ENCODE assay signal across 8 mouse cellular contexts in the genomic region with DNA sequence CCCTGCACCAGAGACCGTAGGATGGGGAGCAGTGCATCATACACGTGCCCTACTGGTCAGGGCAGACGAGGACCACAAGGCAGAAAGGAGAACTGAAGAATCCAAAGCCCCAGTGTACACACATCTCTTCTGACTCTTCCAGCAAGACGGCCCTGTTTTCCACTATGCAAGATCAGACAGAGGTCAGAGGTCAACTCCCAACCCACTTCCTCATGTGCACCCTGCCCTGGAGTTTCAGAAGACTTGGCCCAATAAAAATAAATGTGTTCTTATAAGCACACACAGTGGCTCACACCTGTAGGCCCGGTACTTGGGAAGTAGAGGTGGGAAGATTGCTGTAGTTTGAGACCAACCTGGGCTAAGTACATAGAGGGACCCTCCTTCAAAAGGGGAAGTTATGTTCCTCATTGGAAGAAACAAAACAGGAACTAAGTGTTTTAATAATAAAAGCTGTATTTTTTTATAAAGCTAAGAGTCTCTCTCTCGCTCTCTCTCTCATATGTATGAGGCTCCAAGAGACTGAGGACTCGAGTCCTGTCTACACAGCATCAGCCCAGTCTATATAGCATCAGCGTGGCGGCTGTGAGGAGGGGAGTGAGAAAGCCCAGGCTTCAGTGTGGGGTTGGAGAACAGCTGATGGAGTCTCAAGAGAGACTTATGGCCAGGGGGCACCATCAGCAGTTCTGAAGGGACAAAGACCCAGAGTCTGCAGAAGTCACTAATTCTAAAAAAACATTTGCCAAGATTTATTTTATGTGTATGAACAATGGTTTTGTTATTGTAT. TPM values are rescaled to one million over a fixed set of nuclear protein-coding genes. Genes with fewer than 3 reads are reported as not detected.
DNase-seq lines count a peak whose midpoint lies in the region; ATAC-seq lines count a peak whose summit lies in the region.

No protein-coding gene starts in this region.

- no peak overlapping the region for H3K27ac ChIP-seq in forebrain, embryonic 13.5 days
- no peak overlapping the region for H3K27ac ChIP-seq in forebrain, embryonic 16.5 days (ENCODE audit: low read length)
- H3K27ac ChIP-seq in stomach, embryonic 16.5 days (ENCODE audit: low read length), result no peak overlapping the region

- H3K36me3 ChIP-seq in forebrain, embryonic 13.5 days (ENCODE audit: poor library complexity, severe bottlenecking), result peaks cover 11% of the 10 kb centered on the region
- no peaks in the 10 kb centered on the region for H3K36me3 ChIP-seq in forebrain, embryonic 16.5 days (ENCODE audit: control insufficient read depth, insufficient read depth)
- H3K36me3 ChIP-seq in stomach, embryonic 16.5 days (ENCODE audit: control insufficient read depth, insufficient read depth, low read length), result no peaks in the 10 kb centered on the region; the same call in 1 of the 2 replicates

- 92% methylated on average over 9 of the region's 9 CpGs for WGBS in forebrain, embryonic 13.5 days
- 92% methylated on average over 9 of the region's 9 CpGs for WGBS in forebrain, embryonic 16.5 days
- WGBS in stomach, embryonic 16.5 days, result 82% methylated on average over 9 of the region's 9 CpGs

- DNase-seq in spleen, adult 12 weeks (ENCODE audit: low spot score), result peak; percentile 14
- no peak for DNase-seq in spleen, postnatal 14 days (ENCODE audit: low spot score in 2 of 2)
- no peak for DNase-seq in right cerebral cortex, postnatal 25 days
- no peak for DNase-seq in cerebellum, adult 18-20 months

- peak overlapping the region; percentile 71 for H3K4me2 ChIP-seq in forebrain, embryonic 13.5 days
- no peak overlapping the region for H3K4me2 ChIP-seq in forebrain, embryonic 16.5 days (ENCODE audit: low read length)
- H3K4me2 ChIP-seq in stomach, embryonic 16.5 days (ENCODE audit: low read depth, low read length), result peak overlapping the region; percentile 59; the same call in 1 of the 2 replicates

- no peak overlapping the region for H3K4me3 ChIP-seq in forebrain, embryonic 13.5 days
- no peak overlapping the region for H3K4me3 ChIP-seq in forebrain, embryonic 16.5 days (replicated peaks; ENCODE audit: low read length)
- no peak overlapping the region for H3K4me3 ChIP-seq in stomach, embryonic 16.5 days (replicated peaks; ENCODE audit: low read length)

- ATAC-seq in forebrain, embryonic 13.5 days, result no peak
- ATAC-seq in forebrain, embryonic 16.5 days, result no peak
- ATAC-seq in megakaryocyte, adult 5-6 weeks (ENCODE audit: poor library complexity, severe bottlenecking), result peak; percentile 57
- ATAC-seq in stomach, embryonic 16.5 days (ENCODE audit: insufficient read depth, low FRiP score), result no peak

- no peaks in the 10 kb centered on the region for H3K9me3 ChIP-seq in forebrain, embryonic 13.5 days (replicated peaks)
- no peaks in the 10 kb centered on the region for H3K9me3 ChIP-seq in forebrain, embryonic 16.5 days (ENCODE audit: control insufficient read depth, low read length)
- no peaks in the 10 kb centered on the region for H3K9me3 ChIP-seq in stomach, embryonic 16.5 days (replicated peaks; ENCODE audit: control insufficient read depth, low read length)

- no peak overlapping the region for H3K9ac ChIP-seq in forebrain, embryonic 13.5 days
- H3K9ac ChIP-seq in forebrain, embryonic 16.5 days (replicated peaks; ENCODE audit: low read depth, low read length), result no peak overlapping the region
- no peak overlapping the region for H3K9ac ChIP-seq in stomach, embryonic 16.5 days (ENCODE audit: low read length)

- H3K4me1 ChIP-seq in forebrain, embryonic 13.5 days, result peaks cover 21% of the 10 kb centered on the region
- peaks cover 15% of the 10 kb centered on the region for H3K4me1 ChIP-seq in forebrain, embryonic 16.5 days (replicated peaks; ENCODE audit: control insufficient read depth, insufficient read depth, low read length)
- H3K4me1 ChIP-seq in stomach, embryonic 16.5 days (ENCODE audit: control insufficient read depth, insufficient read depth, low read length), result peaks cover 9% of the 10 kb centered on the region

- H3K27me3 ChIP-seq in forebrain, embryonic 13.5 days, result peaks cover 5% of the 10 kb centered on the region
- peaks cover 5% of the 10 kb centered on the region for H3K27me3 ChIP-seq in forebrain, embryonic 16.5 days (replicated peaks; ENCODE audit: control insufficient read depth, insufficient read depth, low read length)
- no peaks in the 10 kb centered on the region for H3K27me3 ChIP-seq in stomach, embryonic 16.5 days (ENCODE audit: control insufficient read depth, insufficient read depth, low read length)

RNA-seq across cellular contexts. Expression of gene Med11, which starts 1.7 kb away (rescaled TPM):
- 36.6 and 40.8 TPM in 2 replicates for polyA plus RNA-seq in forebrain, embryonic 13.5 days (2015; fragmentation: Nextera tagmentation; extraction: Ambion mirVana)
- polyA plus RNA-seq in forebrain, embryonic 16.5 days (2015; fragmentation: Nextera tagmentation; extraction: Ambion mirVana), result 39.8 and 46.0 TPM in 2 replicates
- total RNA-seq in megakaryocyte, adult 5-6 weeks (2015), result 42.2 and 64.0 TPM in 2 replicates
- 47.8 and 55.3 TPM in 2 replicates for total RNA-seq in megakaryocyte, adult 5-6 weeks (2017)
- polyA plus RNA-seq in stomach, embryonic 16.5 days (2015; fragmentation: Nextera tagmentation; extraction: Ambion mirVana), result 37.4 and 37.9 TPM in 2 replicates

RNA-seq across cellular contexts. Expression of gene Zmynd15, which starts 5.8 kb away (rescaled TPM):
- polyA plus RNA-seq in forebrain, embryonic 13.5 days (2015; fragmentation: Nextera tagmentation; extraction: Ambion mirVana), result 0.37 and 0.58 TPM in 2 replicates
- 0.46 and 0.90 TPM in 2 replicates for polyA plus RNA-seq in forebrain, embryonic 16.5 days (2015; fragmentation: Nextera tagmentation; extraction: Ambion mirVana)
- 0.13 TPM in 1 of 2 replicates, not detected in the other for total RNA-seq in megakaryocyte, adult 5-6 weeks (2015)
- 0.04 TPM in 1 of 2 replicates, not detected in the other for total RNA-seq in megakaryocyte, adult 5-6 weeks (2017)
- polyA plus RNA-seq in stomach, embryonic 16.5 days (2015; fragmentation: Nextera tagmentation; extraction: Ambion mirVana), result 0.45 and 0.97 TPM in 2 replicates

RNA-seq across cellular contexts. Expression of gene Cxcl16, which starts 6.3 kb away (rescaled TPM):
- 0.71 and 0.83 TPM in 2 replicates for polyA plus RNA-seq in forebrain, embryonic 13.5 days (2015; fragmentation: Nextera tagmentation; extraction: Ambion mirVana)
- polyA plus RNA-seq in forebrain, embryonic 16.5 days (2015; fragmentation: Nextera tagmentation; extraction: Ambion mirVana), result 1.7 and 2.0 TPM in 2 replicates
- 0.84 and 1.9 TPM in 2 replicates for total RNA-seq in megakaryocyte, adult 5-6 weeks (2015)
- 1.2 and 1.7 TPM in 2 replicates for total RNA-seq in megakaryocyte, adult 5-6 weeks (2017)
- polyA plus RNA-seq in stomach, embryonic 16.5 days (2015; fragmentation: Nextera tagmentation; extraction: Ambion mirVana), result 9.0 and 10.5 TPM in 2 replicates

RNA-seq across cellular contexts. Expression of gene Arrb2, which starts 21.0 kb away (rescaled TPM):
- polyA plus RNA-seq in forebrain, embryonic 13.5 days (2015; fragmentation: Nextera tagmentation; extraction: Ambion mirVana), result 33.0 and 33.2 TPM in 2 replicates
- polyA plus RNA-seq in forebrain, embryonic 16.5 days (2015; fragmentation: Nextera tagmentation; extraction: Ambion mirVana), result 36.0 and 51.2 TPM in 2 replicates
- 140 and 157 TPM in 2 replicates for total RNA-seq in megakaryocyte, adult 5-6 weeks (2015)
- 125 and 141 TPM in 2 replicates for total RNA-seq in megakaryocyte, adult 5-6 weeks (2017)
- polyA plus RNA-seq in stomach, embryonic 16.5 days (2015; fragmentation: Nextera tagmentation; extraction: Ambion mirVana), result 14.7 and 14.8 TPM in 2 replicates

RNA-seq across cellular contexts. Expression of gene Pelp1, which starts 43.6 kb away (rescaled TPM):
- 32.0 and 36.3 TPM in 2 replicates for polyA plus RNA-seq in forebrain, embryonic 13.5 days (2015; fragmentation: Nextera tagmentation; extraction: Ambion mirVana)
- 35.6 and 38.5 TPM in 2 replicates for polyA plus RNA-seq in forebrain, embryonic 16.5 days (2015; fragmentation: Nextera tagmentation; extraction: Ambion mirVana)
- 12.1 and 13.2 TPM in 2 replicates for total RNA-seq in megakaryocyte, adult 5-6 weeks (2015)
- total RNA-seq in megakaryocyte, adult 5-6 weeks (2017), result 5.8 and 7.4 TPM in 2 replicates
- 32.0 and 32.2 TPM in 2 replicates for polyA plus RNA-seq in stomach, embryonic 16.5 days (2015; fragmentation: Nextera tagmentation; extraction: Ambion mirVana)
